ENCODE assay signal across 10 mouse cellular contexts in the genomic region with DNA sequence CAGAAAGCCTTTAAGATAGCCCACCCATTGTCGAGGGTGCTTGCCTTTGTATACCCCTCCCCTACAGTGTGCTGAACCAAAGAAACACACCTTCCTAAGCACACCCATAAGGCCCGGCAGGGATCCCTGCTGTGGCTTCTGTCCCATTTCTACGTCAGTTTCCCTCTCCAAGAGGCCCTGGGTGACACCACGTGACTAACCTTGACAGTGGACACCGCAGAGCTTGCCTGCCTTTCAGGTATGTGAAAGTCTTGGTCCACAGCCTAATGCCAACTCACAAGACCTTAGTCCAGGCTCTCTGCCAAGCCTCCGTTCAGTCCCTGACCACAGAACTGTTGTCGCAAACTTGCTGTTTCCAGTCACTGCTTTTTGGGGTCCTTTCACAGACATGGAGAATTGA. TPM values are rescaled to one million over a fixed set of nuclear protein-coding genes. Genes with fewer than 3 reads are reported as not detected.
DNase-seq lines count a peak whose midpoint lies in the region; ATAC-seq lines count a peak whose summit lies in the region.
"Had no signal": no experiment of that assay in that cellular context is flagged by ENCODE, and none has a peak within 500 bp of the region (broad histone marks: within the 10 kb centered on the region; RNA-seq: fewer than 3 reads in every experiment).

No protein-coding gene starts in this region.

- no peaks in the 10 kb centered on the region for H3K9me3 ChIP-seq in liver, embryonic 15.5 days (replicated peaks)
- no peaks in the 10 kb centered on the region for H3K9me3 ChIP-seq in forebrain, embryonic 16.5 days (ENCODE audit: control insufficient read depth, low read length)
- H3K9me3 ChIP-seq: neural tube, embryonic 13.5 days had no signal

- H3K9ac ChIP-seq in liver, embryonic 15.5 days: peak overlapping the region; percentile 50
- H3K9ac ChIP-seq in forebrain, embryonic 16.5 days (replicated peaks; ENCODE audit: low read depth, low read length): no peak overlapping the region
- H3K9ac ChIP-seq: neural tube, embryonic 13.5 days had no signal

- H3K4me2 ChIP-seq in liver, embryonic 15.5 days: peak overlapping the region; percentile 72
- no peak overlapping the region for H3K4me2 ChIP-seq in forebrain, embryonic 16.5 days (ENCODE audit: low read length)
- H3K4me2 ChIP-seq: neural tube, embryonic 13.5 days had no signal

- peaks cover 8% of the 10 kb centered on the region; the same call in 1 of the 2 replicates for H3K27me3 ChIP-seq in liver, embryonic 15.5 days
- no peaks in the 10 kb centered on the region for H3K27me3 ChIP-seq in forebrain, embryonic 16.5 days (replicated peaks; ENCODE audit: control insufficient read depth, insufficient read depth, low read length)
- H3K27me3 ChIP-seq: neural tube, embryonic 13.5 days had no signal

- peak; percentile 80 for ATAC-seq in liver, embryonic 15.5 days (ENCODE audit: insufficient read depth)
- ATAC-seq in forebrain, embryonic 16.5 days: no peak

- 19% methylated on average over 7 of the region's 7 CpGs for WGBS in liver, embryonic 15.5 days (ENCODE audit: insufficient replicate concordance)
- 79% methylated on average over 7 of the region's 7 CpGs for WGBS in forebrain, embryonic 16.5 days

- H3K36me3 ChIP-seq in liver, embryonic 15.5 days (replicated peaks): no peaks in the 10 kb centered on the region
- no peaks in the 10 kb centered on the region for H3K36me3 ChIP-seq in forebrain, embryonic 16.5 days (ENCODE audit: control insufficient read depth, insufficient read depth)
- H3K36me3 ChIP-seq: neural tube, embryonic 13.5 days had no signal

- peaks cover 41% of the 10 kb centered on the region for H3K4me1 ChIP-seq in liver, embryonic 15.5 days (replicated peaks)
- H3K4me1 ChIP-seq in forebrain, embryonic 16.5 days (replicated peaks; ENCODE audit: control insufficient read depth, insufficient read depth, low read length): no peaks in the 10 kb centered on the region
- H3K4me1 ChIP-seq: neural tube, embryonic 13.5 days had no signal

- peak; percentile 5 for DNase-seq in ovary, postnatal 36 days (ENCODE audit: low spot score)
- DNase-seq in ovary, adult 18-20 months (ENCODE audit: low spot score): no peak
- peak; percentile 40 for DNase-seq in heart, postnatal 4 days
- DNase-seq in embryo, embryonic 9.5 days (ENCODE audit: extremely low spot score): no peak
- no peak for DNase-seq in frontal cortex, postnatal 25 days (ENCODE audit: low spot score in 2 of 2)
- DNase-seq in cerebellum, adult 8-10 months: no peak

- H3K4me3 ChIP-seq in liver, embryonic 15.5 days (replicated peaks): peak overlapping the region; percentile 31
- no peak overlapping the region for H3K4me3 ChIP-seq in forebrain, embryonic 16.5 days (replicated peaks; ENCODE audit: low read length)
- H3K4me3 ChIP-seq: neural tube, embryonic 13.5 days had no signal

- peak overlapping the region; percentile 96 for H3K27ac ChIP-seq in liver, embryonic 15.5 days (replicated peaks)
- no peak overlapping the region for H3K27ac ChIP-seq in forebrain, embryonic 16.5 days (ENCODE audit: low read length)
- H3K27ac ChIP-seq: neural tube, embryonic 13.5 days had no signal

RNA-seq across cellular contexts. Expression of gene Samd7, which starts 20.1 kb away (rescaled TPM):
- total RNA-seq in heart, postnatal 4 days (2021): not detected
- polyA plus RNA-seq in liver, embryonic 15.5 days (2015; fragmentation: Nextera tagmentation; extraction: Ambion mirVana): 0.03 and 0.07 TPM in 2 replicates
- polyA plus RNA-seq in forebrain, embryonic 16.5 days (2015; fragmentation: Nextera tagmentation; extraction: Ambion mirVana): not detected in 2 replicates
- polyA plus RNA-seq: large intestine, adult 2 months; neural tube, embryonic 13.5 days had no signal

RNA-seq across cellular contexts. Expression of gene Sec62, which starts 26.5 kb away (rescaled TPM):
- 10 to 100 TPM; 37.6 to 38.0 TPM for total RNA-seq in heart, postnatal 4 days (2021)
- polyA plus RNA-seq in liver, embryonic 15.5 days (2015; fragmentation: Nextera tagmentation; extraction: Ambion mirVana): 34.4 and 50.2 TPM in 2 replicates
- 65.3 and 73.4 TPM in 2 replicates for polyA plus RNA-seq in forebrain, embryonic 16.5 days (2015; fragmentation: Nextera tagmentation; extraction: Ambion mirVana)

Comparison
In these comparisons a context has a peak if more than half of its experiments do, and no peak if none do; other contexts are left out.
1. DNase-seq: peak in ovary, postnatal 36 days (single experiment) and heart, postnatal 4 days (single experiment); none in ovary, adult 18-20 months (single experiment), embryo, embryonic 9.5 days (single experiment), frontal cortex, postnatal 25 days (0 of 2) and cerebellum, adult 8-10 months (single experiment).